Mouse (Mus musculus) spleen, embryonic (tissue): Measurements from ENCODE around the gene Lhx4.

ENCODE experiments used
- CTCF ChIA-PET: fragments of 350-600 bp; sonication (Branson Sonifier 250); formaldehyde crosslinking; loops from one replicate; lab custom pipeline; 2022; lab: Charles Lee

Gene Lhx4

GRCm38 (mm10) chr1:155751484-155752255, at the start of gene Lhx4:
Lhx4 (minus strand) TSS chr1:155751684.
- CTCF ChIA-PET, result no interaction called here

- CTCF ChIA-PET, result no interaction called here
These were observed 46.5 kb upstream of the Lhx4 start for GRCm38 (mm10) chr1:155798000-155798399.

GRCm38 (mm10) chr1:155797425-155797824, 45.9 kb upstream of the Lhx4 start:
- CTCF ChIA-PET, result no interaction called here

- CTCF ChIA-PET, result no interaction called here
These were observed 45.4 kb upstream of the Lhx4 start for GRCm38 (mm10) chr1:155796757-155797405.

- CTCF ChIA-PET, result no interaction called here
These were observed 44.3 kb upstream of the Lhx4 start for GRCm38 (mm10) chr1:155795791-155796233.

DNA sequence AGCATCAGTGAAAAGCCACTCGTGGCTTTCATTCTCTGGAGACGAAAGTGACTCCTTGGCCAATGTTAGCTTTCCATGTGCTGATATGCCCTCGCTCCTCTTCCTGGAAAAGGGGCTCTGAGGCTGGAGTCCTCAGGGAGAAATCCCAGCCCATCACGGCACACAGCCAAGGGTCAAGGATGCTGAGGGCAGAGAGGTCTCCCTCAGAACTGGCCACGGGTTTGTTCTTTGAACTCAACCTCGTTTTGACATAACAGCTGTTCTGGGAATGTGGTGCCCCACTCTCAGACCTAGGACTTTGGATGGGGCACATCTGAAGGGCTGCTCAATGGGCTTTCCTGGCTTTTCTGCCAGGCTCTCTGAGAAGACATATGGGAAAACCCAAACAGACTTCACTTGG, 43.4 kb upstream of the Lhx4 start:
- CTCF ChIA-PET, result no interaction called here

GRCm38 (mm10) chr1:155791919-155792318, 40.4 kb upstream of the Lhx4 start:
- CTCF ChIA-PET, result no interaction called here

- CTCF ChIA-PET, result interaction anchor here (0.5 to 0.6 kb wide), 2 partner anchors 20 to 150 kb away, joined by 3 read pairs; no protein-coding TSS in a partner anchor
These were observed 38.9 kb upstream of the Lhx4 start for GRCm38 (mm10) chr1:155790111-155790974.

GRCm38 (mm10) chr1:155785886-155786285, 34.4 kb upstream of the Lhx4 start:
- CTCF ChIA-PET, result no interaction called here

DNA sequence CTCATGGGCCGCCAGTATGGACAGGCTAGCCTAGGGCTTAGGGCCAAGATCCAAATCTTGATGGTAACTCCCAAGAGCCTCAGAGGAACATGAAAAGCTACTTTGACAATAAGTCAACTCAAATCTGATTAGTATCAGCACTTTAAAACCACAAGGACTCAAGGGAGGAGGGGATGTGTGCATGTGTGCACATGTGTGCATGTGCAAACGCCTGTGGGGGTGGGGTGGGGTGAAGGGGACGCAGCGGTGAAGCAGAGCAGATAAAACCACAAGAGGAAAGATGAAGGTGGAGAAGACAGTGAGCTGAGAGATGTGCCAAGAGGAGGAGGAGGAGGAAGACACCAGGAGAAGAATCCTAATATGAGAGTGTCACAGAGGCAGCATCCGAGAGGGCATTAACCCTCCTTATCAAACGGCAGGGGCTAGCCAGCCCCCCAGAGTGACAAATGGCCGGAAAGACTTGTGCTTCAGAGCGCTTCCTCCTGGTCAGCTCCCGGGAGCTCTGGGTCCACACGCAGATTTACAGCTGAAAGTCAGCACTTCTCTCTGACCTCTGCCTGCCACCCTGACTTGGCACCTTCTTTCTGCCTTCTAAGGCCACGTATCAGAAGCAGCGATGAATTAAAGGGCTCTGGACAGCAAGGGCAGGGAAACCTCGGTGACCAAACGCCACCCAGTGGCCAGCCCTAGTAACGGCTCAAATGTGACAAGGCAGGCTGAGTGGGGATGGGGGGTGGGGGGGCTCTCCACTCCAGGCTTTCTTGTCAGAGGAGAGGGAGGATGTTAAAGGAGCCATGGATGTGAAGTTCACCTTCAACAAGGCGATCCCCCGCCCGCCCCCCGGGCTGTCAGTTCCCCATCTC, 33.1 kb upstream of the Lhx4 start:
- CTCF ChIA-PET, result interaction anchor here (0.7 kb wide), 3 partner anchors 25 to 204 kb away, joined by 4 to 13 read pairs (median 10); no protein-coding TSS in a partner anchor

DNA sequence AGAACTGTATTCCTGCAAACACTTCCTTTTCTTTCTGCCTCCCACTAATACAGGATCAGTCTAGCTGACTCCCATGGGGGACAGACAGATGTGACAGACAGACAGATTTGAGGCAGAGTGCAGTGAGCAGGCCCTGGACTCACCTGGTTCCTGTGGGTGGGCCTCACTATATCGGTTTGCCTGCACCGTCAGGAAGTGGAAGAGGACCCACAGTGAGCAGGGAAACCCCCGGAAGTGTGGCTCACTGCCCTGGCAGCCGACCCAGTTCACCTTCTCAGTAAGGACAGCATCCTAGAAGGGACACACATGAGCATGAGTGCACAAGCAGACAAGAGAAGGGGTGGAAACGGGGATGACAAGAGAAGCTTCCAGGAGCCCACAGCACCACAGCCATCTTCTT, 30.9 kb upstream of the Lhx4 start:
- CTCF ChIA-PET, result no interaction called here

DNA sequence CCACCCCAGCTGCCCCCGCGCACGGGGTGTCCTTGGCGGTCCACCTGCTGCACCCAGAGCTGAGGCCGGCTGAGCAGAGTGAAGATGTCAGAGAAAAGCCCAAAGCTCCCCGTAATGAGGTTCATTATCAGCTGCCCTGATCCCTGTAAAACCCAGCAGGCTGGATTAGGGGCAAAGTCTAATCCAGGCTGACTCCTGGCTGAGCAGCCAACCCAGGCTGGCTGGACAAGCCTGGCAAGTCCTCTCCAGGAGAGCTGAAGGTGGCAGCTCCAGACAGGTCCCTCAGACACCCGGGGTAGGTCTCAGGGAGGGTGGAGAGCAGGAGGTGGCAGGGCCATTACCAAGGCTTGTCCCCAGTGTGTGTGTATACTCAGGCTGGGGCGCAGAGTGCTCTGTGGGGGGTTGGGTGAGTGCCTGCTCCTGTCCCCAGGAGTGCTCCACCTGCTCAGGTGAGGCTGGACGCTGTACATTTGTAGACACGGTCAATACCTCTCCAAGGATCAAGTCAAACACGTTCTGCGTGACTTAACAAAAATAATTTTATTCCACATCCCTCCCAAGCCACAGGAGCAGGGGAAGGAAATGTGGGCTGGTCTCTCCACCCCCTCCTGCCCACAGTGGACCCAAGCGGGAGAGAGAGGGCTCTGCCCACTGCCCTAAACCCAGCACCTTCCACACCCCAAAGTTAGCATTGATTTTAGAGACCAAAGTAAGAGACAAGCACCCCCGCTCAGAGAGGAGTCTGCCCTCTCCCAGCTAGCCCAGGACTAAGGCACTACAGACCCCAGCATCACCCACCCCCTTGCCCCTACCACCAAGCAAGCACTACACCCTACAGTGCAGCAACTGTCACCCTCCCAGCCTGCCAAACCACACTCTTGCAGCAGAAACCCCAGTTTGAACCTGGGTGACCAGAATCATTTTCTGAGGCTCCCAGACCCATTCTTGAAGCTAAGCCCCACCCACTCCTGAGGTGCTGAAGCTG, 26.4 kb upstream of the Lhx4 start:
- CTCF ChIA-PET, result no interaction called here

DNA sequence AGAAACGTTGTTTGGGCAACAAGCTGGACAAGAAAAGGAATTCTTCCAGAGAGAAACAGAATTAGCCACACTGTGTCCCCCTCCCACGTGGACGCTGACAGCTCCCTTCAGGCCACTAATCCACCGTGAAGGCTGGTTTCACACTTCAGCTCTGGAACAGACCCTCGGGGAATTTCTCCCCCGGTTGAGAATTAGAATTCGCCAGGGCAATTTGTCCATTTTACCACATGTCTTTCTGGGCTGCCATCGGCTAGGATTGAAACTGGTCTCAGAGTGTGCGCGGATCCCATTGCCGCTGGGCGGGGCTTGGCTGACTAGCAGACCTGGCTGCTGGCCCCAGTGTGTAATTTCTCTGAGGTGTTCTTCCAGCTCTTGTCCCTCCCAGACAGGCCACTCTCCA, 7.7 kb upstream of the Lhx4 start:
- CTCF ChIA-PET, result no interaction called here

DNA sequence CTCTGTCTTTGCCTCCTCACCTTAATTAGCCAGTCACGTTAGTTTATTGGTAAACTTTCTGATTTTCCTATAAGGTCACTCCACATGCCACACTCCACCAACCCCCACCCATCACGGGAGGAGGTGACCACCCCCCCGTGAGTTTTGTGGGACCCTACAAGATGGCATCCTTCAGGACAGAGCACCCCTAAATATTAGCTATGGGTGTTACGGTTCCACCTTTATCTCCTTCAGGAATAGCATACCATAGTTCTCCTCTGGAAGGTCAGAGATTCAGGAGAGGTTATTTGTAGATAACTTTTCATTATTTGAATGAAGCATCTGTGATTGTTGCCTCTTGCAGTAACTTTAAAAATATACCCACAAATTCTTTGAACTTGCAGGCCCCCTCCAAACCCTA, 7.2 kb upstream of the Lhx4 start:
- CTCF ChIA-PET, result no interaction called here

DNA sequence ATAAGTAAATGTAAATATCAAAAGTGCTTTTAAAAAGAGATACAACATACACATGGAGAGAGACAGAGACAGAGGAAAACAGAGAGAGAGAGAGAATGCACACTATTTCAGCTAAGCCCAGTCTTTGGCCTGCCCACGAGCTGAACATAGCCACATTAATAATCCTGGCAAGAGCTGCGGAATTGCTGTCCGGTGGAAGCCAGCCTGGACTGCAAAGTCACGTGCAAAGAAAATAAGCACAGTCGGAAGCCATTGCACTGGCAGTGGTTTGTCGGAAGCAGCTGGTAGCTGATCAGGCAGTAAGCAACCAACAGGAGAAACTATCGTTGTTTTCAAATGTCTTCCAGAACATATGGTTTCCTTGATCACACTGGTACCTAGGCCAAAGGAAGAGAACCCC, 6.1 kb upstream of the Lhx4 start:
- CTCF ChIA-PET, result no interaction called here

DNA sequence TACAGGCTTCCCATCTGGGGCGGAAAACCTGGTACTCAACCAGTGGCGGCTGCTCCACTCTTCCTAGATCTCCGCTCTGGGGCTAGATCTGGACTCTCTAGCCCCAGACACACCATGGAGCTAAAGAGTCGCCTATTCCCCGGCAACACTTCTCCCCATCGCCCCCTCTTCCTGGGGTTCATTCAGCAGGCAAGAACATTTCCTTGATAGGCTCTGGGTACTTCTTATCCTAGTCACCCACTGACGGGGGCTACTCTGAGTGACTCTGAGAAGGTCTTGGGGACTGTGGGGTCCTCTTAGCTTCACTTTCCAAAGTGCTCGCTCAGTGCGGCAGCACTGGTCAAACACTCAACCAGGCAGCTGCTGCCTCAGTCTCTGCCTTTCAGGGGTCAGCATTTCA, 1.9 kb upstream of the Lhx4 start:
- CTCF ChIA-PET, result no interaction called here

DNA sequence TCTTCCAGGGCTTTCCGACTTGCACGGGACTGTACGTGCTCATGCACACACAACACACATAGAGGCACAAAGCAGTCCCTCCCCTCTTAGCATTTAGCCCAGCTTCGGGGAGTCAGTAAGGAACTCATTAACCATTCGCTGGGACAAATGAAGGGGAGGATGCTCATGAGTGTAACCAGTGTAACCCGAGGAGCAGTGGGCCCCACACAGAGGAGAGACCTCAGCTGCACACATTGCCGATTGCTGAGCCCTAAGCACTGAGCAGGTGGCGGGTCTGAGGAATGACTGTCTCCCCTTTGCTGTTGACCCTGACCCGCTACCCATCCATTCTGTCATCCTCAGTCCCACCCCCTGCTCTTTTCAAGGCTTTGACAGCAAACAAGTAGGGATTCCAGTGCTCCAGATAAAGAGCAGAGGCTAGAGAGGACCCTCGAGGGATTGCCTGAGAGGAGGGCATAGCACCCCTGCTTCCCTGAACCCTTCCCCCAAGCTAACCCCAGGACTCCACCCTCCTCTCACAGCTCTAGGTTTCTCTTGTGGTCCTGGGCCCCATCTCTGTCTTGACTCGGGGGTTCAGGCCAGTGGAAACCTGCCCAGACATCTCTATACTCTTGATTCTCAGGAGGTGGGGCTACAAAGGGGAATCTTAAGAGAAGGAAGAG, 836 bp downstream of the Lhx4 start:
- CTCF ChIA-PET, result no interaction called here

DNA sequence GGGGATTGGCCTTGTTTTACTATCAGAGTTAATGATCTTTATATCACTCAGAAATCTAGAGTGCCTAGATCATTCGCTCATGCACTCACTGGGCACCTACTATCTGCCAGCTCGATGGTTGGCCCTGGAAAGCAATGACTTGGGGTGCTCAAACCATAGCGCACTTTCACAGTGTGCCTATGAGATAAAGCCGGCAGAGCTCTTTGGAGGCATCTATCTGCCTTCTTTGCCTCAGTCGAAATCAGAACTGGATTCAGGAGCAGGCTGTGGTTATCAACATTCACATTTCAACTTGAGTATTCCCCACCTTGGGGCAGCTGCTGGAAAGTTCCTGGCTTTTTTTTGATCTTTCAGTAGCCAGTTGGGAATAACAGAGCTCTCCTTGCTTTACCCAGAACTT, 3.6 kb downstream of the Lhx4 start:
- CTCF ChIA-PET, result no interaction called here

GRCm38 (mm10) chr1:155747011-155747410, 4.5 kb downstream of the Lhx4 start:
- CTCF ChIA-PET, result no interaction called here
